Mouse (Mus musculus): ENCODE results near the gene Sltm. TPM values are rescaled to one million over a fixed set of nuclear protein-coding genes. Genes with fewer than 3 reads are reported as not detected.

Gene Sltm
- polyA plus RNA-seq, 1 experiment from 2014 or later = 73.6 TPM

GRCm38 (mm10) chr9:70611026-70611673 is 68.6 kb downstream of the Sltm start:
- H3K9me3 ChIP-seq (ENCODE audit: control insufficient read depth, low read length) = no peaks in the 10 kb centered on the region
- H3K27ac ChIP-seq (ENCODE audit: low read length) = no peak overlapping the region
- no peaks in the 10 kb centered on the region for H3K27me3 ChIP-seq (replicated peaks; ENCODE audit: control insufficient read depth, insufficient read depth, low read length)
- no peak overlapping the region for H3K9ac ChIP-seq (replicated peaks; ENCODE audit: low read depth, low read length)
- no peaks in the 10 kb centered on the region for H3K4me1 ChIP-seq (replicated peaks; ENCODE audit: control insufficient read depth, insufficient read depth, low read length)
- 46% methylated on average over 3 of the region's 3 CpGs for WGBS
- no peak for ATAC-seq
- peaks cover 6% of the 10 kb centered on the region; the same call in 1 of the 2 replicates for H3K36me3 ChIP-seq (ENCODE audit: control insufficient read depth, insufficient read depth)
- H3K4me2 ChIP-seq (ENCODE audit: low read length) = no peak overlapping the region
- H3K4me3 ChIP-seq (replicated peaks; ENCODE audit: low read length) = no peak overlapping the region

GRCm38 (mm10) chr9:70629711-70630110 is 87.2 kb downstream of the Sltm start:
- WGBS = 87% methylated on average over 2 of the region's 2 CpGs
- H3K4me2 ChIP-seq (ENCODE audit: low read length) = no peak overlapping the region
- no peaks in the 10 kb centered on the region for H3K27me3 ChIP-seq (replicated peaks; ENCODE audit: control insufficient read depth, insufficient read depth, low read length)
- peaks cover 5% of the 10 kb centered on the region for H3K36me3 ChIP-seq (ENCODE audit: control insufficient read depth, insufficient read depth)
- H3K9me3 ChIP-seq (ENCODE audit: control insufficient read depth, low read length) = no peaks in the 10 kb centered on the region
- H3K9ac ChIP-seq (replicated peaks; ENCODE audit: low read depth, low read length) = no peak overlapping the region
- H3K4me3 ChIP-seq (replicated peaks; ENCODE audit: low read length) = no peak overlapping the region
- H3K27ac ChIP-seq (ENCODE audit: low read length) = no peak overlapping the region
- no peak for ATAC-seq
- no peaks in the 10 kb centered on the region for H3K4me1 ChIP-seq (replicated peaks; ENCODE audit: control insufficient read depth, insufficient read depth, low read length)

- H3K27me3 ChIP-seq (replicated peaks; ENCODE audit: control insufficient read depth, insufficient read depth, low read length) = no peaks in the 10 kb centered on the region
- H3K9me3 ChIP-seq (ENCODE audit: control insufficient read depth, low read length) = no peaks in the 10 kb centered on the region
- H3K4me3 ChIP-seq (replicated peaks; ENCODE audit: low read length) = no peak overlapping the region
- H3K4me2 ChIP-seq (ENCODE audit: low read length) = no peak overlapping the region
- H3K27ac ChIP-seq (ENCODE audit: low read length) = no peak overlapping the region
- no peaks in the 10 kb centered on the region for H3K36me3 ChIP-seq (ENCODE audit: control insufficient read depth, insufficient read depth)
- no peaks in the 10 kb centered on the region for H3K4me1 ChIP-seq (replicated peaks; ENCODE audit: control insufficient read depth, insufficient read depth, low read length)
- WGBS = 33% methylated on average over 5 of the region's 5 CpGs
- ATAC-seq = no peak
- H3K9ac ChIP-seq (replicated peaks; ENCODE audit: low read depth, low read length) = no peak overlapping the region
Measured at GRCm38 (mm10) chr9:70631665-70632064, 89.1 kb downstream of the Sltm start.

GRCm38 (mm10) chr9:70636748-70637147 is 94.2 kb downstream of the Sltm start:
- Histone ChIP-seq H3K4me3 (replicated peaks; ENCODE audit: low read length) (no peak overlapping the region), H3K4me1 (replicated peaks; ENCODE audit: control insufficient read depth, insufficient read depth, low read length) (no peaks in the 10 kb centered on the region), H3K9ac (replicated peaks; ENCODE audit: low read depth, low read length) (no peak overlapping the region), H3K27me3 (replicated peaks; ENCODE audit: control insufficient read depth, insufficient read depth, low read length) (no peaks in the 10 kb centered on the region), H3K36me3 (ENCODE audit: control insufficient read depth, insufficient read depth) (no peaks in the 10 kb centered on the region), H3K27ac (ENCODE audit: low read length) (no peak overlapping the region), H3K9me3 (ENCODE audit: control insufficient read depth, low read length) (no peaks in the 10 kb centered on the region), H3K4me2 (ENCODE audit: low read length) (no peak overlapping the region)
- ATAC-seq = no peak
- 86% methylated on average over 2 of the region's 2 CpGs for WGBS

Other genes with a start within 250 kb of the Sltm start
- gene Ccnb2, start 121.2 kb upstream of the Sltm start, polyA plus RNA-seq (2015; fragmentation: Nextera tagmentation; extraction: Ambion mirVana) = 54.9 and 67.1 TPM in 2 replicates
- gene Rnf111, start 39.0 kb upstream of the Sltm start, polyA plus RNA-seq (2015; fragmentation: Nextera tagmentation; extraction: Ambion mirVana) = 37.3 and 39.4 TPM in 2 replicates
- gene Gm10642, start 113.5 kb downstream of the Sltm start, polyA plus RNA-seq (2015; fragmentation: Nextera tagmentation; extraction: Ambion mirVana) = 0.17 and 0.37 TPM in 2 replicates
- gene Mindy2, start 114.4 kb downstream of the Sltm start, polyA plus RNA-seq (2015; fragmentation: Nextera tagmentation; extraction: Ambion mirVana) = 13.6 and 14.7 TPM in 2 replicates
- 60.0 and 71.9 TPM in 2 replicates for gene Adam10, start 136.2 kb downstream of the Sltm start, polyA plus RNA-seq (2015; fragmentation: Nextera tagmentation; extraction: Ambion mirVana)

Data from forebrain, embryonic 16.5 days (tissue).